In the genomic region with DNA sequence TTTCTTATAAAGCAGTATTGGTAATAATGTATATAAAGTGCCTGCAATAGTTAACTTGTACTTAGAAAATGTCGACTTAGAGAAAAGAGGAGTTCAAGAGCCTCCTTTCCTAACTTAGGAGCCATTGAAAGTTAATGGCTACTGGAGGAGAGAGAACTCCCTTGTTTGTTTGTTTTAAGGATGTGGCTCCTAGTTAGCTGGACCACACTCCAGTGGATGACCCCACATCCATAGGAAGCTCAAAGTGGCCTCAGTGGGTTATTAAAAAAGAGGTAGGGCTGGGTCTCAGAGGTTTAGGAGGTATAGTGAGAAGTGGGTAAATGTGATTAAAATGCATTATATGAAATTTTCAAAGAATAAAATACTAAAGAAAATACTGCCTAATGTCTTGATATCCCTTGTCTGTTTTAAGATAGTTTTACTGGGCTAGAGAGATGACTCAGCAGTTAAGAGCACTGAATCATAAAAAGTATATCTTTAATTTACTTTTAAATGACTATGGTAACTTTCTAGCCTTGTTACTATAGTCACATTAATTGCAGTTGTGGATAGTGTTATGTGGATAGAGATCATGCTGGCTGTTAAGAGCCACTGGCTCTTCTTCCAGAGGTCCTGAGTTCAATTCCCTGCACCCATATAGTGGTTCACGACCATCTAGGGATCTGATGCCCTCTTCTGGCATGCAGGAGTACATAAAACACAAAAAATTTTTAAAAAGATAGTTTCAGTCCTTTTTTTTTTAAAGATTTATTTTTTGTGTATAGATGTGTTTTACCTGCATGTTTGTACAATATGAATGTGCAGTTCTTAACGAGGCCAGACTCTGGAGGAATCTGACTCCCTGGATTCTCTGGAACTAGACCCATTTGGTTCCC, we compare ENCODE assay signal across 17 mouse cellular contexts. TPM values are rescaled to one million over a fixed set of nuclear protein-coding genes. Genes with fewer than 3 reads are reported as not detected.
DNase-seq lines count a peak whose midpoint lies in the region; ATAC-seq and TF ChIP-seq lines count a peak whose summit lies in the region.
"Had no signal": no experiment of that assay in that cellular context is flagged by ENCODE, and none has a peak within 500 bp of the region (broad histone marks: within the 10 kb centered on the region; RNA-seq: fewer than 3 reads in every experiment).

No protein-coding gene starts in this region.

- no peak for ATAC-seq in liver, postnatal 0 days
- ATAC-seq: forebrain, embryonic 16.5 days; hindbrain, embryonic 16.5 days had no signal

- H3K9me3 ChIP-seq in liver, postnatal 0 days (ENCODE audit: low read length): no peaks in the 10 kb centered on the region
- H3K9me3 ChIP-seq in midbrain, embryonic 10.5 days (replicated peaks): no peaks in the 10 kb centered on the region
- H3K9me3 ChIP-seq: heart, embryonic 10.5 days; kidney, embryonic 15.5 days; limb, embryonic 15.5 days; midbrain, embryonic 12.5 days had no signal

- no peak overlapping the region for H3K27ac ChIP-seq in layer of hippocampus, adult 2 months
- no peak overlapping the region for H3K27ac ChIP-seq in liver, postnatal 0 days (ENCODE audit: low read depth)
- no peak overlapping the region for H3K27ac ChIP-seq in midbrain, embryonic 10.5 days (replicated peaks)
- H3K27ac ChIP-seq: heart, embryonic 10.5 days; kidney, embryonic 15.5 days; limb, embryonic 15.5 days; midbrain, embryonic 12.5 days had no signal

- no peak overlapping the region for H3K9ac ChIP-seq in liver, postnatal 0 days (replicated peaks)
- H3K9ac ChIP-seq: kidney, embryonic 15.5 days; limb, embryonic 15.5 days; midbrain, embryonic 12.5 days had no signal

- no peak overlapping the region for H3K4me3 ChIP-seq in layer of hippocampus, adult 2 months
- no peak overlapping the region for H3K4me3 ChIP-seq in liver, postnatal 0 days (ENCODE audit: low read depth, low read length)
- H3K4me3 ChIP-seq in midbrain, embryonic 10.5 days: no peak overlapping the region
- H3K4me3 ChIP-seq: heart, embryonic 10.5 days; kidney, embryonic 15.5 days; limb, embryonic 15.5 days; midbrain, embryonic 12.5 days had no signal

- H3K4me1 ChIP-seq in liver, postnatal 0 days (ENCODE audit: insufficient read depth): peaks cover 8% of the 10 kb centered on the region
- peaks cover 4% of the 10 kb centered on the region; the same call in 1 of the 2 replicates for H3K4me1 ChIP-seq in midbrain, embryonic 10.5 days
- H3K4me1 ChIP-seq: limb, embryonic 15.5 days had no signal

- WGBS in liver, postnatal 0 days (ENCODE audit: insufficient replicate concordance): 70% methylated on average over 3 of the region's 3 CpGs
- 79% methylated on average over 3 of the region's 3 CpGs for WGBS in midbrain, embryonic 10.5 days

- TF ChIP-seq CTCF in layer of hippocampus, adult 2 months (conservative IDR thresholded peaks at IDR 0.05): peak; percentile 58
- TF ChIP-seq CTCF in liver, postnatal 0 days (IDR thresholded peaks at IDR 0.05; ENCODE audit: low read depth): peak; percentile 45

- no peak overlapping the region for H3K4me2 ChIP-seq in liver, postnatal 0 days (ENCODE audit: low read depth, low read length)
- H3K4me2 ChIP-seq: kidney, embryonic 15.5 days; limb, embryonic 15.5 days; midbrain, embryonic 12.5 days had no signal

- no peak for TF ChIP-seq EP300 in liver, postnatal 0 days (IDR thresholded peaks at IDR 0.05; ENCODE audit: low read depth)

- no peaks in the 10 kb centered on the region for H3K27me3 ChIP-seq in liver, postnatal 0 days (ENCODE audit: insufficient read depth, low read length)
- no peaks in the 10 kb centered on the region for H3K27me3 ChIP-seq in midbrain, embryonic 10.5 days (ENCODE audit: low read depth, poor library complexity, severe bottlenecking)
- H3K27me3 ChIP-seq: kidney, embryonic 15.5 days; limb, embryonic 15.5 days; midbrain, embryonic 12.5 days had no signal

- H3K36me3 ChIP-seq in liver, postnatal 0 days (replicated peaks; ENCODE audit: insufficient read depth, low read length): no peaks in the 10 kb centered on the region
- no peaks in the 10 kb centered on the region for H3K36me3 ChIP-seq in midbrain, embryonic 10.5 days
- H3K36me3 ChIP-seq: heart, embryonic 10.5 days; kidney, embryonic 15.5 days; limb, embryonic 15.5 days; midbrain, embryonic 12.5 days had no signal

- no peak for DNase-seq in layer of hippocampus, adult 2 months (ENCODE audit: low spot score in 2 of 2)
- DNase-seq in layer of hippocampus, adult 18-20 months (ENCODE audit: low spot score in 2 of 2): no peak
- DNase-seq in A20 (ENCODE audit: low read depth, low spot score) (peak; percentile 35), NIH3T3 (ENCODE audit: low read depth) (peak; percentile 24)
- DNase-seq in liver, postnatal 0 days: no peak
- DNase-seq in spleen, postnatal 4 days (ENCODE audit: low spot score in 2 of 2): no peak
- DNase-seq in midbrain, embryonic 10.5 days (ENCODE audit: low spot score): no peak
- DNase-seq: adrenal gland, adult 8-10 months; cerebellum, adult 8-10 months; gastrocnemius, postnatal 10 days; lung, postnatal 36 days had no signal

RNA-seq across cellular contexts. Expression of a gene that starts 33.3 kb away (rescaled TPM):
- 100 to 1,000 TPM; 834 to 835 TPM for total RNA-seq in layer of hippocampus, adult 2 months (2021)
- total RNA-seq in layer of hippocampus, adult 18-20 months (2021): 100 to 1,000 TPM; 848 to 884 TPM
- polyA plus RNA-seq in liver, postnatal 0 days (2015; fragmentation: Nextera tagmentation; extraction: Ambion mirVana): 66.3 and 73.8 TPM in 2 replicates
- polyA plus RNA-seq in midbrain, embryonic 10.5 days (2016; fragmentation: Nextera tagmentation; extraction: Ambion mirVana): 52.5 and 55.2 TPM in 2 replicates

Comparison
In these comparisons a context has a peak if more than half of its experiments do, and no peak if none do; other contexts are left out.
1. DNase-seq: peak in A20 (single experiment) and NIH3T3 (single experiment); none in layer of hippocampus, adult 2 months (0 of 2), layer of hippocampus, adult 18-20 months (0 of 2), liver, postnatal 0 days (single experiment), spleen, postnatal 4 days (0 of 2) and midbrain, embryonic 10.5 days (single experiment).